Mouse (Mus musculus) macrophage (primary cell): Measurements from ENCODE around the gene Serf2. TPM values are rescaled to one million over a fixed set of nuclear protein-coding genes. Genes with fewer than 3 reads are reported as not detected.
A peak's percentile ranks its signal among the peaks of the same experiment; 100 is the strongest.

Experiments
- H3K27ac ChIP-seq: fragments of 350-480 bp; formaldehyde crosslinking; 2 replicates; pipeline ENCODE4 v1.9.0; 2021
- H3K36me3 ChIP-seq: fragments of 350-480 bp; formaldehyde crosslinking; 2 replicates; pipeline ENCODE4 v1.9.0; 2021; ENCODE audit errors: inconsistent target
- H3K4me3 ChIP-seq: fragments of 350-480 bp; formaldehyde crosslinking; 2 replicates; pipeline ENCODE4 v1.9.0; 2021; ENCODE audit errors: inconsistent target
- H3K79me2 ChIP-seq: fragments of 350-480 bp; formaldehyde crosslinking; 2 replicates; pipeline ENCODE4 v1.9.0; 2021; ENCODE audit errors: inconsistent target
- WGBS: methylation state at CpG from one replicate; pipeline ENCODE4 v1.1.7; 2026; ENCODE audit warnings: inconsistent platforms; ENCODE audit not compliant: missing documents; 5-methylcytosine and 5-hydroxymethylcytosine counted together
- polyA plus RNA-seq: library from polyadenylated mRNA; stranded (reverse); fragments of 250-400 nt; gene quantifications from 3 replicates; pipeline ENCODE4 v1.2.4, GENCODE M21; 2018; ENCODE audit warnings: inconsistent platforms
- total RNA-seq, 78 experiments: library from RNA; depleted of rRNA; stranded (reverse); fragments of 250-400 nt; gene quantifications; 1 replicate in 9 of 78; 2 replicates in 24 of 78; 3 replicates in 43 of 78; 4 replicates in 2 of 78; pipeline ENCODE4 v1.2.4; 2018; ENCODE audit warnings: inconsistent platforms in 56 of 78

Serf2 gene
- 100 to 1,000 TPM in 8 of 26 experiments, 10 to 100 TPM in 18; 22.2 to 154 (median 72.0) TPM for total RNA-seq (2018; cell fraction: chromatin; rRNA removed)
- 100 to 1,000 TPM; 556 to 864 (median 617) TPM for total RNA-seq (2018; cell fraction: cytosol; rRNA removed)
- total RNA-seq (2018; cell fraction: nucleus; rRNA removed): 100 to 1,000 TPM in 22 of 26 experiments, 10 to 100 TPM in 4; 82.9 to 281 (median 152) TPM
- polyA plus RNA-seq: 394 to 858 TPM (median 784 TPM) in 3 replicates

- peak within 1 kb of the TSS; percentile 86 for H3K27ac ChIP-seq
- under 1% methylated on average over 73 of the region's 74 CpGs for WGBS
These were observed at the start of gene Serf2 for GRCm38 (mm10) chr2:121448739-121449535. TSS of gene Serf2 (plus strand) at chr2:121449195.

DNA sequence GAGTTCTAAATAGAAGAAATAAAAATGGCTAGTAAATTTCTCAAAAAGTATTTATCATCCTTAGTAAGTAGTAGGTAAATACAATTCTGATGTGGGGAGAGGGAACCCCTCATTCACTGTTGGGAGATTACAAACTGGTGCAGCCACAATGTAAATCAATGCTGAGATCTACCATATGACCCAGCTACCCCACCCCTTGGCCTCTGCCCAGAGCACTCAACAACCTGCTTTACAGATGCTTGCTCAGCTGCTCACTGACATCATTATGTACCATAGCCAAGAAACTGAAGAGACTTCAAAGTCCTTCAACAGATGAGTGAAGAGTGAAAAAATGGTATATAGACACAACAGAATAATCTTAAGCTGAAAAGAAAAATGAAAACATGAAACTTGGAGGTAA is 45.7 kb upstream of the Serf2 start:
- Histone ChIP-seq H3K4me3 (no peak overlapping the region), H3K36me3 (no peaks in the 10 kb centered on the region), H3K79me2 (no peaks in the 10 kb centered on the region), H3K27ac (no peak overlapping the region)

More at GRCm38 (mm10) chr2:121448739-121449535, at the start of gene Serf2:
- H3K79me2 ChIP-seq: peaks cover 39% of the 10 kb centered on the region
- H3K36me3 ChIP-seq: peaks cover 12% of the 10 kb centered on the region; the same call in 1 of the 2 replicates
- H3K4me3 ChIP-seq: peak within 1 kb of the TSS; percentile 82

DNA sequence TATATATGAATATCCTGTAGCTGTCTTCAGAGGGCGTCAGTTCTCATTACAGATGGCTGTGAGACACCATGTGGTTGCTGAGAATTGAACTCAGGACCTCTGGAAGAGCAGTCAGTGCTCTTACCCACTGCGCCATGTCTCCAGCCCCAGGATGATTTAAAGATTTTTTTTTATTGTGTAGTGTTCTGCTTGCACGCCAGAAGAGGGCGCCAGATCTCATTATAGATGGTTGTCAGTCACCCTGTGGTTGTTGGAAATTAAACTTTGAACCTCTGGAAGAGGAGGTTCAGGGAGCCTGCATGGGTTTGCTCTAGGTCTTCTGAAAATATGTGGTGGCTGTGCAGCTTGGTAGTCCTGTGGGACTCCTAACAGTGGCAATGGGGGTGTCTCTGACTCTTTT is 40.8 kb upstream of the Serf2 start:
- WGBS: 44% methylated on average over 4 of the region's 4 CpGs
- no peak overlapping the region for H3K27ac ChIP-seq
- no peak overlapping the region for H3K4me3 ChIP-seq
- H3K79me2 ChIP-seq: no peaks in the 10 kb centered on the region; the same call in 1 of the 2 replicates
- H3K36me3 ChIP-seq: no peaks in the 10 kb centered on the region

DNA sequence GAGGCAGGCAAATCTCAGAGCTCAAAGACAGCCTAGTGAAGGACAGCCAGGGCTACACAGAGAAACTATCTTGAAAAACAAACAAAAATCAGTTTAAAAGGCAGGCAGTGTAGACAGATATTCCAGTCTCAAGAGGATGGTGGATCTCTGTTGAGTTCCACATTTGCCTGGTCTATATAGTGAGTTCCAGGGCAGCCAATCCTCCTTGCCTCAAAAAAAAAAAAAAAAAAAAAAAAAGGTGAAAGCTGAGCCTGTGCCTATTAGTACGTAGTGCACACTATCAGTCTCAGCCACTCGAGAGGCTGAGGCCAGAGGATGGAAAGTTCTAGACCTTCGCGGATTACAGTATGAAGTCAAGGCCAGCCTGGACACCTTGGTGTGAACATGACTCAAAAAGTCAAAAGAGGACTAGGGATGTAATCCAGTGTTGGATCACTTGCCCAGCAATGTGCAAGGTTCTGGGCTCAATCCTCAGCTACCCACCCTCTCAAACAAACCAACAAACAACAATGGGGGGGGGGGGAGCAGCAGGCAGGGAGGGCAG is 36.1 kb upstream of the Serf2 start:
- H3K36me3 ChIP-seq: 0 out of 2 replicates have a peak, but pooled peaks cover 8% of the 10 kb centered on the region
- 0% methylated on average over 2 of the region's 4 CpGs for WGBS
- H3K4me3 ChIP-seq: peak overlapping the region; percentile 57
- H3K79me2 ChIP-seq: peaks cover 40% of the 10 kb centered on the region
- peak overlapping the region; percentile 74 for H3K27ac ChIP-seq

DNA sequence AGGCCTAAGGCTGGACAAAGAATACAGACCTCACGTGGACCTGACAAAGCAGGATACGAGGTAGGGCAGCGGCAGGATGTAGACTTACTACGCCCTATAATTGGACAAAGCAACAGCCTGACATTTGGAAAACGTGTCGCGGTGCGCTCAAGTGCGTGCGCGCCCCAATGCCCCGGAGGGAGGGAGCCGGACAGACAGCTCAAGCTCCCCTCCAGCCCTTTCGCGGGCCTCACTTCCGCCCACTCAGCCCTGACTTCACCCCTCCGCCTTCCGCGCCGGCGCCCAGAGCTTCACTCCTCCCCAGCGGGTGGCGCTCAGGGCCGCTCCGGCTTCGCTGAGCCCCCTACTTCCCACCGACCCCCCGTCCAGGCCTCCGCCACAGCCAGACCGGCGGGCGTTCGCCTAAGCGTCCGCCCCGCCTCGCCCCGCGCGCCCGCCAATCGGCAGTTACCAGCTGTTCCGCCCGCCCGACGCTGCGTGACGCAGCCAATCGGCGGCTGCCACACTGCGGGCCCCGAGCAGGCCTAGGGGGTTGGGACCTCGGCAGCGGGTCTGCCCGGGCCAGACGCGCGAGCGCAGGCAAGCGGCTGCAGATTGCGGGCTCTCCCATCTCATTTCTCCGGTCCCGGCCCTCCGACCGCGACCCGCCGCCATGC is 35.5 kb upstream of the Serf2 start, which contains the start of the genes Pdia3 and Catsper2:
Gene Pdia3 (plus strand): TSS at position 389 of the 656 bp plus-strand sequence.
Gene Catsper2 (minus strand): TSS at position 406 of the 656 bp plus-strand sequence.
- H3K27ac ChIP-seq: peak within 1 kb of the TSS; percentile 74
- H3K36me3 ChIP-seq: 0 out of 2 replicates have a peak, but pooled peaks cover 12% of the 10 kb centered on the region
- H3K79me2 ChIP-seq: peaks cover 46% of the 10 kb centered on the region
- peak within 1 kb of the TSS; percentile 79 for H3K4me3 ChIP-seq
- WGBS: under 1% methylated on average over 45 of the region's 68 CpGs

DNA sequence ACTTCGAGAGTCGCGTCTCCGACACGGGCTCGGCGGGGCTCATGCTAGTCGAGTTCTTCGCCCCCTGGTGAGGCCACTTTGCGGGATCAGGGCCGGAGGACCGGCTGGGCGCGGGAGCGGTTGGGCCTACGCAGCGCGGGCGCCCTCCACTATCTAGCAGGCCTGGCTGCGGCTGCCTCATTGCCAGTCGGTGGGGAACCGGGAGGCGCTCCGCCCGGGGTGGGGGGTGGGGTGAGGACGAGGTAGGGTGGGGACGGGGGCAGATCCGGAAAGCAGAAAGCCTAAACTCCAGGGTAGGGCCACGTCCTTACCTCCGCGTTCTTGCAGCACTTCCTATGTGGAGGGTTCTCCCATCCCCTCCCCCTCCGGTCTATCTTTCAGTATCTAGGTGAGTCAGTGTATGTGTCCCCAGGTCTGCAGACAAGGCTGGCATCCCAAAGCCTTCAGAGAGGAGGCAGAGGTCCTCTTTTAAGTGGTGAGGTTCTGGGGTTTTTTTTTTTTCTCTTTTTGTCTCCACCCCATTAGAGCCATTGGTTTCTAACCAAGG is 34.8 kb upstream of the Serf2 start:
- Histone ChIP-seq H3K27ac (peak overlapping the region; percentile 52), H3K79me2 (peaks cover 53% of the 10 kb centered on the region), H3K4me3 (peak overlapping the region; percentile 79), H3K36me3 (0 out of 2 replicates have a peak, but pooled peaks cover 12% of the 10 kb centered on the region)
- WGBS: 1% methylated on average over 26 of the region's 32 CpGs

DNA sequence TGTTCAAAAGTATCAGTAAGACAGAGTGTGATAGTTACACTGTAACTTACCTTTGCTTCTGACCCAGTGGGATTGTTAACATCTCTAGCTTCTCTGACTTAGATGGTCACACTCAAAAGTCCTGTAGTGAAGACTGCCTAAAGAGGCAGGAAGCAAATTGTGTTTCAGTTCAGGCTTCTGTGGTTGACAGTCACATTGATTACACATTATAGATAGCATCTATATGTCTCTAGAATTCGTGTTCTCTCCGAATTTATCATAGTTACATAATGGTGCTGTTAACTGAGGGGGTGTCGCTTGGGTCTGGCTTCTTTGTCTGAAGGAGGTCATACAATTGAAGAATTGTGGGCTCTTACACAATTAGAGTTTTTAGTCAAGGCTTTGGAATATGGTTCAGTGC is 33.9 kb upstream of the Serf2 start:
- Histone ChIP-seq H3K36me3 (0 out of 2 replicates have a peak, but pooled peaks cover 12% of the 10 kb centered on the region), H3K79me2 (peaks cover 62% of the 10 kb centered on the region), H3K4me3 (peak overlapping the region; percentile 79), H3K27ac (no peak overlapping the region)
- WGBS: 31% methylated on average over 3 of the region's 3 CpGs

GRCm38 (mm10) chr2:121415591-121415990 is 33.4 kb upstream of the Serf2 start:
- H3K36me3 ChIP-seq: 0 out of 2 replicates have a peak, but pooled peaks cover 12% of the 10 kb centered on the region
- H3K27ac ChIP-seq: no peak overlapping the region
- 94% methylated on average over 3 of the region's 3 CpGs for WGBS
- H3K4me3 ChIP-seq: peak overlapping the region; percentile 79; the same call in 1 of the 2 replicates
- peaks cover 67% of the 10 kb centered on the region for H3K79me2 ChIP-seq

GRCm38 (mm10) chr2:121416356-121416755 is 32.6 kb upstream of the Serf2 start:
- H3K79me2 ChIP-seq: peaks cover 75% of the 10 kb centered on the region
- 94% methylated on average over 6 of the region's 6 CpGs for WGBS
- H3K27ac ChIP-seq: no peak overlapping the region
- H3K36me3 ChIP-seq: 0 out of 2 replicates have a peak, but pooled peaks cover 12% of the 10 kb centered on the region
- H3K4me3 ChIP-seq: no peak overlapping the region

GRCm38 (mm10) chr2:121418476-121418875 is 30.5 kb upstream of the Serf2 start:
- peaks cover 31% of the 10 kb centered on the region for H3K36me3 ChIP-seq
- WGBS: 91% methylated on average over 3 of the region's 3 CpGs
- H3K79me2 ChIP-seq: peaks cover 96% of the 10 kb centered on the region
- H3K4me3 ChIP-seq: no peak overlapping the region
- no peak overlapping the region for H3K27ac ChIP-seq

DNA sequence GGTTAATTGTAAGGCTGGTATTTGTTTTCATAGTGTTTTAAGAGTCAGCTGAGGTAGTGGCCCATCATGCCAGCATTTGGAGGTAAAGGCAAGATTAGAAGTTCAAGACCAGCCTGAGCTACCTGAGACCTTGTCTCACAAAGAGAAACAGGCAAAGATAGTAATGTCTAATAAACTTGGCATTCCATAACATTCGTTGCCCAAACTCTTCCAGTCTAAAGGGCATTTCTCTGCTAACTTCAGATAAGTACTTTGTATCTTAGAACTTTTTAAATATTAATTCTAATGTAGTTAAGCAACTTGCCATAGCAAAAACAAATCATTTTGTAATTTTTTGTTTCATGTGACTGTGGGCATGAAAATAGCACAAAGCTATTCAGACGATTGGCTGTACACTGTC is 25.8 kb upstream of the Serf2 start:
- Histone ChIP-seq H3K27ac (no peak overlapping the region), H3K36me3 (peaks cover 47% of the 10 kb centered on the region), H3K4me3 (no peak overlapping the region), H3K79me2 (peaks cover 100% of the 10 kb centered on the region)
- 88% methylated on average over 2 of the region's 2 CpGs for WGBS

- Histone ChIP-seq H3K36me3 (peaks cover 67% of the 10 kb centered on the region), H3K79me2 (peaks cover 97% of the 10 kb centered on the region), H3K27ac (no peak overlapping the region), H3K4me3 (no peak overlapping the region)
- 100% methylated on average over 1 of the region's 2 CpGs for WGBS
These were observed 23.1 kb upstream of the Serf2 start for GRCm38 (mm10) chr2:121425890-121426289.

DNA sequence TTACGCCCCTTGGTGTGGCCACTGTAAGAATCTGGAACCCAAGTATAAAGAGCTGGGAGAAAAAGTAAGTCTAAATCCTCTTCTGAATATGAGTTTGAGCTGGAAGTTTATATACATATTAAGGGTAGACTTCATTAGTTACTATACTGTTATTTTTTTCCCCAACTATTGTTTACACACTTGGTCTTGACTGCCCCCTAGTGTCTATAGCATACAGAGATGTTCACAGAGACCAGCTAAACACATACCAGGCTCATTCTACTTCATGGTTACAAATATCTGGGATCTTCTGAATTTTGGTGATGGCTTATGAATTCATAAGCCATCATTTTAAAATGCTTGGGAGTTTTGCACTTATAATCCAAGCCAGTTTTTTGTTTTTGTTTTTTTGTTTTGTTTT is 14.1 kb upstream of the Serf2 start:
- Histone ChIP-seq H3K27ac (no peak overlapping the region), H3K79me2 (peaks cover 8% of the 10 kb centered on the region; the same call in 1 of the 2 replicates), H3K4me3 (no peak overlapping the region), H3K36me3 (peaks cover 59% of the 10 kb centered on the region)
- 100% methylated on average over 1 of the region's 1 CpGs for WGBS

DNA sequence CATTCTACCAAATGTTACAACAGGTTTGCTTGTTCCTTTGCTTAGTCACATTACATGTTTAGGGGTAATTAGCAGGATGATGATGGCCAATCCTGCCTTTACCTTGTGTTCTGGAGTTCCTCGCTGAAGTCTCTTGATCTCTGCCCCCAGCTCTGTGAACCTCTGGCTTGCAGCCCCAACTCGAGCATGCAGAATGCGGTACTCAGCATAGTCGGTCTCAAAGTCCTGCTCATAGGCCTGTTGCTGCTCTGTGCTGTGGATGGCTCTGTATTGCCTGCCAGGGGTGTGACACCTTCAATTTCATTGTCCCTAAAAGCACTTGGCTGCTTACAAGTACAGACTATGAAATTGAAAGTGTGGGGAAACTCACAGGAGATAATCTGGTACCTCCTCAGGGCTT is 9.2 kb upstream of the Serf2 start:
- Histone ChIP-seq H3K27ac (no peak overlapping the region), H3K4me3 (no peak overlapping the region), H3K79me2 (no peaks in the 10 kb centered on the region), H3K36me3 (peaks cover 12% of the 10 kb centered on the region; the same call in 1 of the 2 replicates)
- 91% methylated on average over 4 of the region's 4 CpGs for WGBS
